Mouse (Mus musculus) MEL (cell line): ENCODE measurements around the gene Ift81. TPM values are rescaled to one million over a fixed set of nuclear protein-coding genes. Genes with fewer than 3 reads are reported as not detected.

Source experiments
- DNase-seq: peaks from one replicate; pipeline ENCODE4 v3.0.0; 2011; ENCODE audit warnings: low read depth, low spot score
- H3K27ac ChIP-seq: 2 replicates; pipeline ENCODE4 v1.5.1; 2012; ENCODE audit warnings: low read depth, mild to moderate bottlenecking, control low read depth, low read length, moderate library complexity; ENCODE audit not compliant: control insufficient read depth
- H3K27me3 ChIP-seq, 2 experiments: fragments of 150-350 bp in 1 of 2; sonication (generic) in 1 of 2; 2 replicates each; pipeline ENCODE4 v1.6.1; 2012; ENCODE audit warnings: low read length in 2 of 2, mild to moderate bottlenecking in 2 of 2, improper control_type of control experiment in 1 of 2, moderate library complexity in 1 of 2; ENCODE audit not compliant: insufficient read depth in 2 of 2, control insufficient read depth in 1 of 2
- H3K36me3 ChIP-seq, 2 experiments: 2 replicates each; pipeline ENCODE4 v1.6.1; 2012 to 2014; ENCODE audit warnings: low read length in 2 of 2, improper control_type of control experiment in 1 of 2, inconsistent platforms in 1 of 2, mild to moderate bottlenecking in 1 of 2; ENCODE audit not compliant: insufficient read depth in 2 of 2, control insufficient read depth in 1 of 2
- H3K4me1 ChIP-seq, 2 experiments: fragments of 150-350 bp in 1 of 2; sonication (generic) in 1 of 2; 2 replicates each; pipeline ENCODE4 v1.6.1; 2012; ENCODE audit warnings: low read length in 2 of 2, improper control_type of control experiment in 1 of 2, mild to moderate bottlenecking in 1 of 2; ENCODE audit not compliant: insufficient read depth in 2 of 2, control insufficient read depth in 1 of 2
- H3K4me3 ChIP-seq, 2 experiments: fragments of 150-350 bp in 1 of 2; sonication (generic) in 1 of 2; 2 replicates each; pipeline ENCODE4 v1.5.1; 2012; ENCODE audit warnings: low read depth in 2 of 2, low read length in 2 of 2, mild to moderate bottlenecking in 2 of 2, moderate library complexity in 2 of 2, control low read depth in 1 of 2, improper control_type of control experiment in 1 of 2; ENCODE audit not compliant: control insufficient read depth in 1 of 2, insufficient read depth in 1 of 2
- H3K79me2 ChIP-seq: 2 replicates; pipeline ENCODE4 v1.6.1; 2012; ENCODE audit warnings: mild to moderate bottlenecking, low read length, moderate library complexity; ENCODE audit not compliant: control insufficient read depth, poor library complexity, insufficient read depth
- H3K9ac ChIP-seq: 2 replicates; pipeline ENCODE4 v1.6.1; 2012; ENCODE audit warnings: low read depth, mild to moderate bottlenecking, control low read depth, low read length, moderate library complexity; ENCODE audit not compliant: control insufficient read depth, poor library complexity, severe bottlenecking
- H3K9me3 ChIP-seq: fragments of 150-350 bp; sonication (generic); replicated peaks from 2 replicates; pipeline ENCODE4 v1.6.1; 2012; ENCODE audit warnings: mild to moderate bottlenecking, low read length, improper control_type of control experiment, moderate library complexity; ENCODE audit not compliant: insufficient read depth
- CHD1 ChIP-seq: IDR thresholded peaks from 2 replicates; pipeline ENCODE4 v1.6.1; 2012; ENCODE audit warnings: low read depth, mild to moderate bottlenecking, inconsistent platforms, low read length, improper control_type of control experiment
- ETS1 ChIP-seq: IDR thresholded peaks from 2 replicates; pipeline ENCODE4 v1.6.1; 2012; ENCODE audit warnings: low read depth, mild to moderate bottlenecking, inconsistent platforms, low read length, improper control_type of control experiment, moderate library complexity
- JUND ChIP-seq: IDR thresholded peaks from 2 replicates; pipeline ENCODE4 v1.6.1; 2011; ENCODE audit warnings: low read depth, mild to moderate bottlenecking, improper control_type of control experiment, low read length
- MAX ChIP-seq: IDR thresholded peaks from 2 replicates; pipeline ENCODE4 v1.6.1; 2011; ENCODE audit warnings: low read length, improper control_type of control experiment
- MYC ChIP-seq: IDR thresholded peaks from 2 replicates; pipeline ENCODE4 v1.6.1; 2011; ENCODE audit warnings: low read depth, mild to moderate bottlenecking, low read length, improper control_type of control experiment, moderate library complexity
- NELFE ChIP-seq: IDR thresholded peaks from 2 replicates; pipeline ENCODE4 v1.6.1; 2011; ENCODE audit warnings: low read depth, low read length, improper control_type of control experiment
- POLR2A ChIP-seq, 2 experiments: IDR thresholded peaks; 2 replicates each; pipeline ENCODE4 v1.6.1; 2011 to 2012; ENCODE audit warnings: low read length in 2 of 2, mild to moderate bottlenecking in 2 of 2, control low read depth in 1 of 2, improper control_type of control experiment in 1 of 2, low read depth in 1 of 2, moderate library complexity in 1 of 2; ENCODE audit not compliant: control insufficient read depth in 1 of 2, insufficient read depth in 1 of 2, poor library complexity in 1 of 2
- RAD21 ChIP-seq: IDR thresholded peaks from 2 replicates; pipeline ENCODE4 v1.6.1; 2011; ENCODE audit warnings: mild to moderate bottlenecking, low read depth, low read length, improper control_type of control experiment
- RCOR1 ChIP-seq: IDR thresholded peaks from 2 replicates; pipeline ENCODE4 v1.6.1; 2012; ENCODE audit warnings: low read depth, mild to moderate bottlenecking, inconsistent platforms, low read length, improper control_type of control experiment
- TBP ChIP-seq: IDR thresholded peaks from 2 replicates; pipeline ENCODE4 v1.8.0; 2011; ENCODE audit warnings: low read depth, low read length, improper control_type of control experiment
- TCF12 ChIP-seq: IDR thresholded peaks from 2 replicates; pipeline ENCODE4 v1.6.1; 2014; ENCODE audit warnings: low read depth, mild to moderate bottlenecking, inconsistent platforms, low read length, improper control_type of control experiment, moderate library complexity
- USF1 ChIP-seq: IDR thresholded peaks from 2 replicates; pipeline ENCODE4 v1.6.1; 2014; ENCODE audit warnings: low read depth, mild to moderate bottlenecking, inconsistent platforms, low read length, improper control_type of control experiment, moderate library complexity
- ZC3H11A ChIP-seq: IDR thresholded peaks from 2 replicates; pipeline ENCODE4 v1.6.1; 2012; ENCODE audit warnings: low read depth, mild to moderate bottlenecking, inconsistent platforms, low read length, improper control_type of control experiment
- ZMIZ1 ChIP-seq: IDR thresholded peaks from 2 replicates; pipeline ENCODE4 v1.6.1; 2012; ENCODE audit warnings: low read depth, mild to moderate bottlenecking, inconsistent platforms, low read length, improper control_type of control experiment, moderate library complexity
- ZNF384 ChIP-seq: IDR thresholded peaks from 2 replicates; pipeline ENCODE4 v1.6.1; 2012; ENCODE audit warnings: low read depth, mild to moderate bottlenecking, inconsistent platforms, low read length, improper control_type of control experiment
- polyA plus RNA-seq, 2 experiments: library from polyadenylated mRNA; stranded (reverse) in 1 of 2; unstranded in 1 of 2; fragments of >175 nt in 1 of 2; fragments of >200 nt in 1 of 2; gene quantifications; 2 replicates each; pipeline versions ENCODE4 v1.2.1 to v1.2.4; 2012; ENCODE audit warnings: low replicate concordance in 2 of 2, low read depth in 1 of 2; ENCODE audit not compliant: insufficient read length in 2 of 2, insufficient read depth in 1 of 2, missing spikeins in 1 of 2
- total RNA-seq: library from RNA; depleted of rRNA; stranded (reverse); fragments of 300-350 nt; gene quantifications from 2 replicates; pipeline ENCODE4 v1.2.3, GENCODE M21; 2012

The Ift81 gene
- total and polyA plus RNA-seq, 3 experiments = 1.5 to 1.9 TPM; not detected in 1

GRCm38 (mm10) chr5:122518247-122518646, 96.1 kb downstream of the Ift81 start:
- no peak overlapping the region for H3K27ac ChIP-seq
- H3K9me3 ChIP-seq = no peaks in the 10 kb centered on the region
- no peak overlapping the region for H3K4me3 ChIP-seq
- TF ChIP-seq POLR2A (IDR thresholded peaks at IDR 0.05; ENCODE audit: control insufficient read depth in 1 of 2, insufficient read depth in 1 of 2, low read depth in 1 of 2, low read length in 2 of 2, poor library complexity in 1 of 2) = no peak
- no peak for TF ChIP-seq TCF12
- TF ChIP-seq TBP = no peak
- TF ChIP-seq ZNF384 = no peak
- no peak for TF ChIP-seq NELFE
- TF ChIP-seq ZMIZ1 = no peak
- no peak for TF ChIP-seq CHD1
- no peak for TF ChIP-seq MYC
- TF ChIP-seq MAX = no peak
- TF ChIP-seq JUND = no peak
- no peak for TF ChIP-seq ZC3H11A
- no peak for TF ChIP-seq RAD21
- TF ChIP-seq RCOR1 = no peak
- H3K27me3 ChIP-seq = no peaks in the 10 kb centered on the region
- peaks cover 0 to 3% of the 10 kb centered on the region in 2 experiments; a peak in 1 of 4 replicates for H3K36me3 ChIP-seq
- H3K9ac ChIP-seq = no peak overlapping the region
- H3K4me1 ChIP-seq = peaks cover 5 to 7% of the 10 kb centered on the region in 2 experiments; a peak in 3 of 4 replicates
- no peak for DNase-seq
- H3K79me2 ChIP-seq = no peaks in the 10 kb centered on the region

- Histone ChIP-seq H3K9ac (no peak overlapping the region), H3K4me3 (no peak overlapping the region), H3K27me3 (no peaks in the 10 kb centered on the region), H3K36me3 (peaks cover 0 to 3% of the 10 kb centered on the region in 2 experiments; a peak in 1 of 4 replicates), H3K9me3 (no peaks in the 10 kb centered on the region), H3K79me2 (no peaks in the 10 kb centered on the region), H3K27ac (no peak overlapping the region), H3K4me1 (peaks cover 5 to 7% of the 10 kb centered on the region in 2 experiments; a peak in 3 of 4 replicates)
- no peak for DNase-seq
- TF ChIP-seq ETS1 = no peak
- no peak for TF ChIP-seq ZNF384
- no peak for TF ChIP-seq RAD21
- TF ChIP-seq USF1 = no peak
Observed at GRCm38 (mm10) chr5:122516901-122517300, 97.4 kb downstream of the Ift81 start.
